Mouse (Mus musculus) C2C12 (cell line): ENCODE results near the gene Tnfaip8l2. TPM values are rescaled to one million over a fixed set of nuclear protein-coding genes. Genes with fewer than 3 reads are reported as not detected.

Source experiments
- H3K27me3 ChIP-seq: one replicate; pipeline ENCODE4 v1.6.1; 2011; ENCODE audit not compliant: control insufficient read depth, insufficient read depth, insufficient read length
- H3K36me3 ChIP-seq: one replicate; pipeline ENCODE4 v1.6.1; 2011; ENCODE audit not compliant: control insufficient read depth, insufficient read depth
- H3K4me3 ChIP-seq: one replicate; pipeline ENCODE4 v1.5.1; 2011; ENCODE audit warnings: mild to moderate bottlenecking, control low read depth; ENCODE audit not compliant: poor library complexity, insufficient read depth, severe bottlenecking
- H3K79me2 ChIP-seq: one replicate; pipeline ENCODE4 v1.6.1; 2011; ENCODE audit not compliant: control insufficient read depth, insufficient read depth
- H3K79me3 ChIP-seq: one replicate; pipeline ENCODE4 v1.6.1; 2011; ENCODE audit warnings: low read depth, control low read depth
- H3ac ChIP-seq: one replicate; pipeline ENCODE3; 2011; ENCODE audit warnings: low read depth; ENCODE audit not compliant: control insufficient read depth, insufficient read length
- CEBPB ChIP-seq: IDR thresholded peaks from one replicate; pipeline ENCODE4 v1.6.1; 2011; ENCODE audit warnings: low read depth, mild to moderate bottlenecking, control low read depth, moderate library complexity
- CTCF ChIP-seq: IDR thresholded peaks from one replicate; pipeline ENCODE4 v1.5.1; 2011; ENCODE audit not compliant: control insufficient read depth, insufficient read depth, insufficient read length
- FOSL1 ChIP-seq: IDR thresholded peaks from one replicate; pipeline ENCODE4 v1.8.0; 2011; ENCODE audit warnings: mild to moderate bottlenecking, low read length; ENCODE audit not compliant: poor library complexity, insufficient read depth, severe bottlenecking
- MAX ChIP-seq: IDR thresholded peaks from one replicate; pipeline ENCODE4 v1.6.1; 2011; ENCODE audit warnings: mild to moderate bottlenecking, control low read depth
- MYOD1 ChIP-seq: IDR thresholded peaks from one replicate; pipeline ENCODE4 v1.6.1; 2011; ENCODE audit warnings: low read depth; ENCODE audit not compliant: control insufficient read depth, insufficient read length
- MYOG ChIP-seq: IDR thresholded peaks from one replicate; pipeline ENCODE4 v1.6.1; 2011; ENCODE audit not compliant: control insufficient read depth, insufficient read length; ENCODE audit errors: extremely low read depth
- USF1 ChIP-seq: IDR thresholded peaks from one replicate; pipeline ENCODE4 v1.6.1; 2011; ENCODE audit warnings: low read depth, mild to moderate bottlenecking, control low read depth, moderate library complexity
- polyA plus RNA-seq: library from polyadenylated mRNA; unstranded; fragments of >200 nt; fragmentation: generic; extraction: Trizol; gene quantifications from one replicate; pipeline ENCODE4 v1.2.1, GENCODE M21; 2012; ENCODE audit warnings: missing spikeins

The Tnfaip8l2 gene
- polyA plus RNA-seq, 1 experiment, result 0.21 TPM

GRCm38 (mm10) chr3:95172526-95173255, 30.5 kb upstream of the Tnfaip8l2 start:
- Histone ChIP-seq H3K79me2 (no peaks in the 10 kb centered on the region), H3K27me3 (no peaks in the 10 kb centered on the region), H3K79me3 (no peaks in the 10 kb centered on the region), H3K4me3 (no peak overlapping the region), H3ac (no peak overlapping the region), H3K36me3 (no peaks in the 10 kb centered on the region)
- no peak for TF ChIP-seq CEBPB
- TF ChIP-seq USF1, result no peak
- no peak for TF ChIP-seq MAX
- TF ChIP-seq FOSL1, result no peak
- no peak for TF ChIP-seq MYOG
- no peak for TF ChIP-seq CTCF
- no peak for TF ChIP-seq MYOD1

- H3K27me3 ChIP-seq, result no peaks in the 10 kb centered on the region
- no peak overlapping the region for H3K4me3 ChIP-seq
- no peak for TF ChIP-seq MAX
- no peak for TF ChIP-seq USF1
- TF ChIP-seq MYOG, result no peak
- no peak for TF ChIP-seq CEBPB
- TF ChIP-seq MYOD1, result no peak
- no peak for TF ChIP-seq FOSL1
- no peak for TF ChIP-seq CTCF
- no peaks in the 10 kb centered on the region for H3K79me2 ChIP-seq
- H3K36me3 ChIP-seq, result no peaks in the 10 kb centered on the region
- H3K79me3 ChIP-seq, result no peaks in the 10 kb centered on the region
- H3ac ChIP-seq, result no peak overlapping the region
Measured at GRCm38 (mm10) chr3:95171105-95171504, 28.9 kb upstream of the Tnfaip8l2 start.

GRCm38 (mm10) chr3:95169996-95170395, 27.8 kb upstream of the Tnfaip8l2 start:
- Histone ChIP-seq H3ac (no peak overlapping the region), H3K79me3 (no peaks in the 10 kb centered on the region), H3K4me3 (no peak overlapping the region), H3K79me2 (no peaks in the 10 kb centered on the region), H3K27me3 (no peaks in the 10 kb centered on the region), H3K36me3 (no peaks in the 10 kb centered on the region)
- TF ChIP-seq FOSL1 (no peak), MYOD1 (no peak), CTCF (no peak), CEBPB (no peak), MYOG (no peak), USF1 (no peak), MAX (no peak)

GRCm38 (mm10) chr3:95164840-95165239, 22.7 kb upstream of the Tnfaip8l2 start:
- no peaks in the 10 kb centered on the region for H3K79me2 ChIP-seq
- no peak overlapping the region for H3K4me3 ChIP-seq
- H3K36me3 ChIP-seq, result no peaks in the 10 kb centered on the region
- no peaks in the 10 kb centered on the region for H3K79me3 ChIP-seq
- H3ac ChIP-seq, result no peak overlapping the region
- TF ChIP-seq CEBPB (no peak), USF1 (no peak), MAX (no peak), FOSL1 (no peak), MYOG (no peak)
- H3K27me3 ChIP-seq, result no peaks in the 10 kb centered on the region

GRCm38 (mm10) chr3:95164256-95164550, 22.0 kb upstream of the Tnfaip8l2 start:
- TF ChIP-seq CTCF (no peak), MAX (no peak), MYOD1 (no peak), USF1 (no peak), FOSL1 (no peak), CEBPB (no peak), MYOG (no peak)
- H3K79me3 ChIP-seq, result no peaks in the 10 kb centered on the region
- H3K36me3 ChIP-seq, result no peaks in the 10 kb centered on the region

GRCm38 (mm10) chr3:95163419-95164255, 21.5 kb upstream of the Tnfaip8l2 start:
- no peak overlapping the region for H3K4me3 ChIP-seq
- H3K79me3 ChIP-seq, result no peaks in the 10 kb centered on the region
- no peak for TF ChIP-seq MYOG
- peak; percentile 99 for TF ChIP-seq MYOD1
- no peaks in the 10 kb centered on the region for H3K79me2 ChIP-seq
- peak overlapping the region; percentile 12 for H3ac ChIP-seq
- no peaks in the 10 kb centered on the region for H3K36me3 ChIP-seq
- no peaks in the 10 kb centered on the region for H3K27me3 ChIP-seq

More at GRCm38 (mm10) chr3:95164256-95164550, 22.0 kb upstream of the Tnfaip8l2 start:
- Histone ChIP-seq H3K79me2 (no peaks in the 10 kb centered on the region), H3K27me3 (no peaks in the 10 kb centered on the region), H3ac (no peak overlapping the region), H3K4me3 (no peak overlapping the region)
